Mouse (Mus musculus) left cerebral cortex, postnatal 36 days (tissue): ENCODE data around the gene D130043K22Rik. TPM values are rescaled to one million over a fixed set of nuclear protein-coding genes. Genes with fewer than 3 reads are reported as not detected.

Experiments used
- DNase-seq, 2 experiments: peaks; one replicate each; pipeline ENCODE4 v3.0.0; 2021 to 2022; ENCODE audit warnings: low spot score in 2 of 2, mixed read lengths in 1 of 2
- intact Hi-C: fragments of 180-260 bp; cut with DNase I; formaldehyde crosslinking; loops from one replicate; pipeline ENCODE4 v1.15.1; 2025
- total RNA-seq, 2 experiments: library from RNA; stranded (reverse); gene quantifications; 2 replicates each; pipeline ENCODE4 v1.2.3; 2021

D130043K22Rik gene
- total RNA-seq, 2 experiments from 2014 or later: 29.8 to 33.6 TPM

- DNase-seq: peak; percentile 60 to 76
- intact Hi-C loops: loop anchor here (2.0 kb wide), 1 partner anchor 50 kb away; no protein-coding TSS in a partner anchor
Observed at GRCm38 (mm10) chr13:24938683-24939082, 93.7 kb downstream of the D130043K22Rik start.

GRCm38 (mm10) chr13:24939472-24939871 is 94.5 kb downstream of the D130043K22Rik start:
- intact Hi-C loops: loop anchor here (2.0 kb wide), 1 partner anchor 49 kb away; no protein-coding TSS in a partner anchor

DNA sequence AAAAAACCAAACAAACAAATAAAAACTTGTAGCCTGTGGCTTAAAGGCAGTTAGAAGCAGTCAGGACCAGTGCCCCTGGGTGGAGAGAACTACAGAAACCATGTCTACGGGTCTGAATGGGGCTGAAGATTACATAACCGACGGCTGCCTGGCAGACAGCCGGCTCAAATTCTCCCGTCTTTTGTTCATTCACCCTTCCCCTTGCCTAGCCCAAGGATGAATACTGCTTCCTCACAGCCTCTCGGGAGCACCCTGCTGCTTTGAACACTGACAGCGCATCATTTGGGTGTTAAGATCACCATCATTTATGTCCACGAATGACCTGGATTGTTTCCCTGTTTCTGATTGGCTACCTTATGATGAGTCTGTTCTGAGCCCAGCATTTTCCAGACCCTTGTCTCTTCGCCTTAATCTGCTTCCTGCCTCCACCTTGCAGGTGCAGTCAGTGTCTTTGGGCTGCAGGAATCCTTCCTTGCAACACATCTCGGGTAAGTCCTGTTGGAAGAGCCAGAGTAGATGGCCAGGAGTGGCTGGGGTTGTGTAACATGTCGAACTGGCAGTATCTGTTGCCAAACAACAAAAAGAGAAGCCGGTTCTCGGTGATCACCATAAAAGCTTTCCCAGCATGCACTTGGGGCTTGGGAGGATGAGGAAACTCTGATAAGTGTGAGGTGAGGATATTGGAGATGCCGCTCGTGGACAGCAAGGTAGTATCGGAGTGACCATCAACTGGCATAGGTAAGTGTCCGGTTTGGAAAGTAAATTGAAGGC is 97.8 kb downstream of the D130043K22Rik start, which contains the start of gene Gpld1:
Gene Gpld1, plus strand, starts transcription at position 641 of the 771 bp plus-strand sequence.
- no peak for DNase-seq
- intact Hi-C loops: no loop called here

More at GRCm38 (mm10) chr13:24939472-24939871, 94.5 kb downstream of the D130043K22Rik start:
- no peak for DNase-seq

DNA sequence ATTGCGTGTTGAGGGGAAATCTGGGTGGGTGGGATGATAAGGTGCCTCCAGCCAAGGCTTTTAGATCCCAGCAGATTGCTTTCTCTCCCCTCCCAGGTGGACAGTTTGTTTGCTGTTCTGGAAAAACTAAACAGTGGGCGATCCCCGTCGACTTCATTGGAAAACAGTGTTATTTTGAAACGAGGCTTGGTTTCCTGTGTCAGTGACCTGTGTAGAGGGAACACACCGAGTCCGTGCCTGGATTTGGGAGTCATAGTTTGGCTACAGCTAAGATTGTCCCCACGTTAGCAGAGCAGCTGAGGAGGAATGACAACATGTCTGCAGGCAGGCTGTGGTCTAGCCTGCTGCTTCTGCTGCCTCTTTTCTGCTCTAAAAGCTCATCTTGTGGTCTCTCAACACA is 98.4 kb downstream of the D130043K22Rik start:
- DNase-seq: no peak
- intact Hi-C loops: no loop called here

GRCm38 (mm10) chr13:24945567-24945966 is 100.6 kb downstream of the D130043K22Rik start:
- intact Hi-C loops: no loop called here
- no peak for DNase-seq

GRCm38 (mm10) chr13:24947158-24947557 is 102.2 kb downstream of the D130043K22Rik start:
- no peak for DNase-seq
- intact Hi-C loops: no loop called here

- DNase-seq: no peak
- intact Hi-C loops: no loop called here
Observed at GRCm38 (mm10) chr13:24948870-24949269, 103.9 kb downstream of the D130043K22Rik start.

Other genes with a start within 250 kb of the D130043K22Rik start
- not detected for gene Armh2, start 103.9 kb upstream of the D130043K22Rik start, total RNA-seq
- gene Gmnn, start 83.2 kb upstream of the D130043K22Rik start, total RNA-seq: 1 to 10 TPM; 3.1 to 5.0 TPM
- 100 to 1,000 TPM; 156 to 161 TPM for gene BC005537, start 43.5 kb upstream of the D130043K22Rik start, total RNA-seq
- gene Acot13, start 13.6 kb upstream of the D130043K22Rik start, total RNA-seq: 10 to 100 TPM; 81.0 to 89.7 TPM
- 10 to 100 TPM; 19.0 to 21.6 TPM for gene Tdp2, start 13.5 kb upstream of the D130043K22Rik start, total RNA-seq
- 10 to 100 TPM; 55.4 to 57.0 TPM for gene Aldh5a1, start 92.5 kb downstream of the D130043K22Rik start, total RNA-seq
- gene Gpld1, start 98.0 kb downstream of the D130043K22Rik start, total RNA-seq: 10 to 100 TPM; 19.0 to 19.2 TPM
- 10 to 100 TPM; 48.3 to 62.3 TPM for gene Mrs2, start 175.2 kb downstream of the D130043K22Rik start, total RNA-seq
- gene Dcdc2a, start 210.9 kb downstream of the D130043K22Rik start, total RNA-seq: 1 to 10 TPM; 6.3 TPM